Mouse (Mus musculus) C2C12 (cell line): ENCODE measurements at regions not wholly inside any gene's neighbourhood (a gene's known extent, or its start where the extent isn't known, plus 50 kb on each side); places are given as distances from the start of the nearest gene placed in this dataset.

Source experiments
- CEBPB ChIP-seq: IDR thresholded peaks from one replicate; pipeline ENCODE4 v1.6.1; 2011; ENCODE audit warnings: low read depth, mild to moderate bottlenecking, control low read depth, moderate library complexity
- CTCF ChIP-seq: IDR thresholded peaks from one replicate; pipeline ENCODE4 v1.5.1; 2011; ENCODE audit not compliant: control insufficient read depth, insufficient read depth, insufficient read length
- MAX ChIP-seq: IDR thresholded peaks from one replicate; pipeline ENCODE4 v1.6.1; 2011; ENCODE audit warnings: mild to moderate bottlenecking, control low read depth
- USF1 ChIP-seq: IDR thresholded peaks from one replicate; pipeline ENCODE4 v1.6.1; 2011; ENCODE audit warnings: low read depth, mild to moderate bottlenecking, control low read depth, moderate library complexity

DNA sequence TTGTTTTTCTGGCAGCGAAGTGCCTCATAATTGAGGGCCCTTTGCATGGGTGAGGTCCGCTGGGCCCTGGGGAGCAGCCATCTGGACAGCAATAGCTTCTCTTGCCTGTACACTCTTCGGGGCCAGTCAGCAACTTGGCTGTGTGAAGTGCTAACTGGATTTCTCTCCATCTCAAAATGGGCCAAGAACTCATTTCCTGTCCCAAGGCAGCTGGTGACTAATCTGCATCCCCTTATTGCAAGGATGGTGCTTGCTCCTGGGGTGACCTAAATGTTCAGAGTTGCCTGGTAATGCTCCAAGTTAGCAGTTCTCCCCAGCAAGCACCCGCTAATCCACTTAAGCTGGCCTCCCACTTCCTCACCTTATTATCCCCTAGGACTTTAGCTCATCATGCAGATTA lies 346.2 kb upstream of the BB014433 start:
- TF ChIP-seq USF1: no peak
- no peak for TF ChIP-seq CEBPB
- TF ChIP-seq CTCF: no peak
- no peak for TF ChIP-seq MAX
